Mouse (Mus musculus): ENCODE measurements around the gene Gabrg3. TPM values are rescaled to one million over a fixed set of nuclear protein-coding genes. Genes with fewer than 3 reads are reported as not detected.

The Gabrg3 gene
- 0.17 TPM for polyA plus RNA-seq (2017; shearing (Covaris generic))

GRCm38 (mm10) chr7:57386517-57387340, at the start of gene Gabrg3:
TSS of gene Gabrg3 (minus strand) at chr7:57387188.

GRCm38 (mm10) chr7:57419392-57419791, 32.4 kb upstream of the Gabrg3 start, which contains the start of gene Gabrb3:
TSS of gene Gabrb3 (plus strand) at chr7:57419692.

Other genes starting within 250 kb of the Gabrg3 start
- gene Gabrb3, start 32.5 kb upstream of the Gabrg3 start, polyA plus RNA-seq (2017; shearing (Covaris generic)): not detected
- gene Gabra5, start 122.9 kb upstream of the Gabrg3 start, polyA plus RNA-seq (2017; shearing (Covaris generic)): not detected